Mouse (Mus musculus): ENCODE data around the gene Parp9. TPM values are rescaled to one million over a fixed set of nuclear protein-coding genes. Genes with fewer than 3 reads are reported as not detected.
"Not testable (repeated sequence)": the region's sequence is repeated elsewhere in the genome, so short reads cannot be mapped to it uniquely, and the experiment has no call there.

The Parp9 gene
- total RNA-seq, 1 experiment from 2014 or later = 99.3 TPM

DNA sequence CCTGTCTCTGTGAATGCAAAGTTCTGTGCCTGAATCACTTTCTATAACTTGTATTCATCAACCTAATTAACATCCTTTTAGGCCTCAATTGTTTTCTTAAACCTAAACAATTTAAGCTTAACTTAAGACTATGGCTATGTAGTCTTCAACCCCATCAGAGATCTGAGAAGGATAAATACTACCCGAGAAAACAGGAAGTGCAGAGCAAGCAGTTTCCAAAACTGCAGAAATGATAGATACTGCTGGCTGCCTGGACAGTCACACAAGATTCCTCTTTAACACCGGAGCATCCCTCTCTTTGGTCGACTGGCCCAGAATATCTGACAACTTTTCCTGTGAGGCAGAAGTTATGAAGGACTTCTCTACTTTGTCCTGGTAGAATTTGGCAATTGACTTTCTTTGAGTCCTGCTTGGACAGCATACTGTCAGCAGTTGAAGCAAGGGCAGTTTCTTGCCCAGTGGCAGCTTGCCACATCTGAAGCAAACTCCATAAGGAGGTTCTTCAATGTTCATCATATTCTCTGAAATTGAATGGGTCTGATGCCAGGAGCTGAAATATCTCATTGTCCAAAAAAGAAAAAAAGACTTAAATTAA, 15.9 kb upstream of the Parp9 start:
- no peak for ATAC-seq (ENCODE audit: extremely low read depth, insufficient number of reproducible peaks, low FRiP score, poor library complexity, severe bottlenecking)

DNA sequence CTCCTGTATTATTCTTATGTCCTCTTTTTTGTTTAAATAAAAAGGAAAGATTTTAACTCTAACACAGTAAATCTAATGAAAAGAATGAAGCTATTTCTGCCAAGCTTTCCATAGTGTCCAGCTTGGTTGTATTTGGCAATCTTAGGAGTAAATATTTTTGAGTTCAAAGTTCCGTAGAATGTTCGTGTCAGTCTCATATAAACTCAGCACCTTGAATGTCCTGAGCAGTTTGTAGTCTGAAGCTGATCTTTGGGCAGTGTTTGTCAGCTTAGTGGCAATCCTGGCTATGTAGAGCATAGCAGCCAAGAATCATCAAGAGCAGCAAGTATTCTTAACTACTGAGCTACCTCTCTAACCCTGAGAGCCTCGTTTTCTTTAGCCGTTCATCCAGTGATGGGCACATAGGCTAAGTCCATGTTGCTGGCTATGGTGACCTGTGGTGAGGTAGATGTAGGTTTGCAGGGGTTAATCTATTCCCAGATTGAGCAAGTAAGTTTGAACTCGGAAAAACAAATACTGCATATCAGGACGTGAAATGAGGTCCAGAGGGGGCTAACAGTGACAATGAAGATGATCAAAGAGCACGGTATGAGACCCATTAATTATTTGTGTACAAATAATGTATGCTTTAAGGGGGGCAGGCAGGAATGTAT, 14.6 kb upstream of the Parp9 start:
- no peak for ATAC-seq (ENCODE audit: extremely low read depth, insufficient number of reproducible peaks, low FRiP score, poor library complexity, severe bottlenecking)

DNA sequence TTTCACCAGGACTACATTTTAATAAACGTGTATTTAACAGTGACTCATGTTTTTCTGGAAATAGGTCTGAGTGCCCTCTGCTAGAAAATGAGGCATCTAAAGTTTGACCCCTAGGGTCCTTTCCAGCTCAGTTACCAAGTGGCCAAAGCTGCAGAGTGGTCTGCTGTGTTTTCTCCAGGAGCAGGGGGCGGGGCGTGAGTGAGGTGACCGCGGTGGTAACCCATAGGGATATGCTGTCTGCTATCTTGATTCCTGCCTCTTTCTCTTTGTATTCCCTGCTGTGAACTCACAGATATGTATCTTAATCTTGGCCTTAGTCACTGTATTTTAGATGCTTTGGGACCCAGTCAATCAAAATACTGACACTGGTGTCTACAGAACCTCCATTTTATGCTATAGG, 13.9 kb upstream of the Parp9 start:
- ATAC-seq (ENCODE audit: extremely low read depth, insufficient number of reproducible peaks, low FRiP score, poor library complexity, severe bottlenecking) = no peak

DNA sequence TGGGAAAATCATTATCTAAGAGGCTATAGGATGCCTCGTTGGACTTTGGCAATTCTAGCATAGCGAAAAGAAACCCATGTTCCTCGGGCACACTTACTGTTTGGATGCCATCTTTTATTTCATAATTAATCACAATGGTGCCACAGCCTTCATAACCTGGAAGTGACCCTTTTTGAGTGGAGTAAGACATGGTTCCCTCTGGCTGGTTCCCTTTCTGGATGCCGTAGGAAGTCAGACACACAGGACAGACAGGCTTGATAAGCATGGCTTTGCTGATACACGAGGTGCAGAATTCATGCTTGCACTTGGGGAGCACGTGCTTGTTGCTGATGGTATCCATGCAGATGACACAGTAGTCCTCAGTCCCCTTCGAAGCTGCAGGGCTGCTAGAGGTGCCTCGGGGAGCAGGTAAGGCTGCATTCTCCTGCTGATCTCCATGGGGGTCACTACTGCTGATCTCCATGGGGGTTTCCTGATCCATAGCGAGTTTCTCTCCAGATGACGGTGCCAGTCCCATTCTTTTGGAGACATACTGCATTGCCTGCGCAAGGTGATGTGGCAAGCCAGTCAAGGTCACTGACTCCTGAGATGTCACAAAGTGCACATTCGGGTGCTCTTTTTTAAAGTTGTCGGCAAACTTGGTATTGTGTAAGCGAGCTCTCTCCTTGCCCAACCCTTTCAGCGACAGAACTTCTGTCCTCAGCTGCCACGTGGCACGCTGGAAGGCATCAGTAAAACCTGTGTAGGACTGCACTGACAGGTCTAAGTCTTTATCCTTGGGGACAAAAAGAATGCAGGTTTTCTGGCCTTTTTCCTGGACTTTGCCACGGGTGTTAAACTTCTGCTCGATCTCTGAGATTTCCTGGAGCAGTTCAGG, 5.9 kb upstream of the Parp9 start:
- no peak for ATAC-seq (ENCODE audit: extremely low read depth, insufficient number of reproducible peaks, low FRiP score, poor library complexity, severe bottlenecking)

DNA sequence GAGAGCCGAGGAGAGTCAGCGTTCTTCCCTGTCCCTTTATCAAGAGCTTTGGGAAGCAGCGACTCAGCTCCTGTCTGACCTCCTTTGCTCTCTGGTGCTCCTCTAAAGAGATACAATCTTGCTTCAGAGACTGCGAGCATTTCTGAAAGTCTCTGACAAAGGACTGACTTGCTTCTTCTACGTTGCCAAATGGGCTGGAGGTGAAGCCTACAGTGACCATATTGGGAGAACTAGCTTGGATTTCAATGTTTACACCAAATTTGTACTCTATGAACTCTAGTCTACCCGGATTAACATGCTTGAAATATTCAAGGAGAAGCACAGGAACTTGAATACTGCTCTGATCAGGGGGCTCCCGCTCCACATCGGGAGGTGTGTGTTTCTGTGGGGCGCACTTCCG, 5.1 kb upstream of the Parp9 start:
- ATAC-seq (ENCODE audit: extremely low read depth, insufficient number of reproducible peaks, low FRiP score, poor library complexity, severe bottlenecking) = no peak

DNA sequence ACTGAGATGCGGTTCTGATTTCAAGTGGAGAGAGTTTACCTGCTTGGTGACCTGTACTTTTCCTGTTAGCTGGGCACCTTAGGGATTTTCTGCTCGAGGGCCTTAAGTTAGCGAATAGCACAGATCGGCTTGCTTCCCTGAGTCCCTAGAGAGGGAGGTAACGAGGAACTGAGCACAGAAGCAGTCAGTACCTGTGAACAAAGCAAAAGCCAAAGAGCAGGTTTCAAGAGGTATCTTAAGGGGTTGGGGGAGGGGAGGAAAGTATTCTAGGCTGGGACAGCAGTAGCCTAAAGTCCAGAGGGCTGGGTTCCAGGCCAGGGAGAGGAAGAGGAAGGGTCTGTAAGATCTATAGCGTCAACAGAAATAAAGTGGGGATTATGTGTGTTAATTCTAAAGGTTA, 991 bp downstream of the Parp9 start:
- ATAC-seq (ENCODE audit: extremely low read depth, insufficient number of reproducible peaks, low FRiP score, poor library complexity, severe bottlenecking) = no peak; the same call in 1 of the 2 replicates

DNA sequence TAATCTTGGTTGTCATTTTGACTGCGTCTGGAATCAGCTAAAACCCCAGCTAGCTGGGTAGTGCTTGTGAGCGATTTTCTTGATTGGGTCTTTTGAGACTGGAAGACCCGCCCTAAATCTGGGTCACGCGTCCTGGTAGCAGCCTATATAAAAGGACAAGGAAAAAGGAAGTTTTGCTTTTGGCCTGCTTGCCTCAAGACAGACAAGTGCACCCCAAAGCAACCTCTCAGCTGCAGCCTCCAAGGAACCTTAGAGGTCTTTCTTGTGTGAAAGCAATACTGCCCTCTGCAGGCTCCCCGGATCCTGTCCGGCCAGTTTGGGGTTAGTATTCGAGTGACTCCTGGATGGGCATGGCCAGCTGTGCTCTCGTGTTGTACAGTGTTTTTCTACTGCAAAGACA, 1.4 kb downstream of the Parp9 start:
- peak; percentile 89 for ATAC-seq (ENCODE audit: extremely low read depth, insufficient number of reproducible peaks, low FRiP score, poor library complexity, severe bottlenecking)

DNA sequence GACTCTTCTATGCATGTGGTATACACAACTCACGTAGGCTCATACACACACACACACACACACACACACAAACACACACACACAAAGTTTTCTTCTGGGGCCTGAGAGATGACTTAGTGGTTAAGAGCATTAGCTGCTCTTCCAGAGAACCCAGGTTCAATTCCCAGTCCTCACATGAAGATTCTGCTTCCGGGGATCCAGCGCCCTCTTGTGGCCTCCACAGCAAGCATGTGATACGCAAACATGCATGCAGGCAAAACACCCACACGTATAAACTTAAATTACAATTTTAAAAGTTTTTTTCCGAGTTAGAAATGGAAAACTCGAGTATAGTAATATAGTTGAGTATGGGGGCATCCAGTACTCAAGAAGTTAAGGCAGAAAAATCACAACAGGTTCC, 3.1 kb downstream of the Parp9 start:
- ATAC-seq (ENCODE audit: extremely low read depth, insufficient number of reproducible peaks, low FRiP score, poor library complexity, severe bottlenecking) = no peak

DNA sequence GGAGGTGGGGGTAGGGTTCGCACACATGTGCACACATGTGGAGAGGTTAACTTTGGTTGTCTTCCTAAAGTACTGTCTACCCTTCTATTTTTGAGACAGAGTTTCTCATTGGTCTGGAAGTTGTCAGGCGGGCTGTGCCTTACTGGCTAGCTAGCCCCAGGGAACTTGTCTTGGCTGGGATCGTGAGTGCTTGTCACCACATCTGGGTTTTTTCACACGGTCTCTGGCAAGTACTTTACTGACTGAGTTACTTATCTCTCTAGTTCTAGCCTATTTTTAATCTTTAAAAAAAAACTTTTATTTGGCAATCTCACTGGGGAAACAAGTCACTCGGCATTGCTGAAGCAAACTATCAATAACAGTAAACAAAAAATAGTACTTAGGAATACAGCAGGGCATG, 11.0 kb downstream of the Parp9 start:
- no peak for ATAC-seq (ENCODE audit: extremely low read depth, insufficient number of reproducible peaks, low FRiP score, poor library complexity, severe bottlenecking)

DNA sequence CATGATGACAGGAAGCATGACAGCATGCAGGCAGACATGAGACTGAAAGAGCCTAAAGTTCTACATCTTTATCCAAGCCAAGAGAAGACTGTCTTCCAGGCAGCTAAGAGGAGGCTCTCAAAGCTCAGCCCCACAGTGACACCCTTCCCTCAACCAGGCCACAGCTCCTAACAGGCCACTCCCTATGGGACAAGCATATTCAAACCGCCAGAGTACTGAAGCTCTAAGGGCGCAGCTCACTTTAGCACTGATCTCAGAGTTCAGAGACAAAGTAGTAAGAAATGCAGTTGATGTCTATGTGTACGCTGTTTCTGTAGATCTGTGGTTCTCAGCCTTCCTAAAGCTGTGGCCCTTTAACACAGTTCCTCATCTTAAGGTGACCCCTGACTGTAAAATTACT, 12.9 kb downstream of the Parp9 start:
- ATAC-seq (ENCODE audit: extremely low read depth, insufficient number of reproducible peaks, low FRiP score, poor library complexity, severe bottlenecking) = no peak

DNA sequence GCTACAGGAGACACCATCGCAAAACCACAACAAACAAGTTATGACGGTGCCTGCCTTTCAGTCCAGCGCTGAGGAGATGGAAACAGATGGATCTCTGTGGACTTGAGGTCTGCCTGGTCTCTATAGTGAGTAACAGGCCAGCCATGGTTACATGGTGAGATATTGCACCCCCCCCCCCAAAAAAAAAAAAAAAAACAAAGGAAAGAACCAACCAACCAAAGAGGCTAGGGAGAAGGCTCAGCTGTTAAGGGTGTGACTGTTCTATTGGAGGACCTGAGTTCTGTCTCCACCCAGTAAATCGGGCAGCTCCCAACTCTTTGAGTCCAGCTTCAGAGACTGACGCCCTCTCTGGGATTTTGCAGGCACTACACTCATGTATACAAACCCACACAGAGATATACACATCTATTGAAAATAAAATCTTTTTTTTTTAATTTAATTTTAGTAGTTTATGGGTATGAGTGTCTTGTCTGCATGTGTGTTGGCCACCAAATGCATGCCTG, 14.4 kb downstream of the Parp9 start:
- ATAC-seq (ENCODE audit: extremely low read depth, insufficient number of reproducible peaks, low FRiP score, poor library complexity, severe bottlenecking) = no peak

DNA sequence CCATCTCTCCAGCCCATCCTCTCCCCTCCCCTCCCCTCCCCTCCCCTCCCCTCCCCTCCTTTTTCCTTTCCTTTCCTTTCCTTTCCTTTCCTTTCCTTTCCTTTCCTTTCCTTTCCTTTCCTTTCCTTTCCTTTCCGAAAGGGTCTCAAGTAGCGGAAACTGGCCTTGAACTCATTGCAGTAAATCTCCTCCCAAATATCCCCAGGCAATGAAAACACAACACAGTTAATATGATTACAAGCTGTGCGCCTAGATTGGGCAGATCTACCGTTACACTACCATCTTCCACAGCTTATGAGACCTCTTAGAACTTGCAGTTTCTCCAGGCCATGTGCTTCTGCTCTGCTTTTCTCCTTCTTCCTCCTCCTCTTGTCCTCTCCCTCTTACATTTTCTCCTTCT, 27.7 kb downstream of the Parp9 start:
- ATAC-seq (ENCODE audit: extremely low read depth, insufficient number of reproducible peaks, low FRiP score, poor library complexity, severe bottlenecking) = not testable (repeated sequence)

DNA sequence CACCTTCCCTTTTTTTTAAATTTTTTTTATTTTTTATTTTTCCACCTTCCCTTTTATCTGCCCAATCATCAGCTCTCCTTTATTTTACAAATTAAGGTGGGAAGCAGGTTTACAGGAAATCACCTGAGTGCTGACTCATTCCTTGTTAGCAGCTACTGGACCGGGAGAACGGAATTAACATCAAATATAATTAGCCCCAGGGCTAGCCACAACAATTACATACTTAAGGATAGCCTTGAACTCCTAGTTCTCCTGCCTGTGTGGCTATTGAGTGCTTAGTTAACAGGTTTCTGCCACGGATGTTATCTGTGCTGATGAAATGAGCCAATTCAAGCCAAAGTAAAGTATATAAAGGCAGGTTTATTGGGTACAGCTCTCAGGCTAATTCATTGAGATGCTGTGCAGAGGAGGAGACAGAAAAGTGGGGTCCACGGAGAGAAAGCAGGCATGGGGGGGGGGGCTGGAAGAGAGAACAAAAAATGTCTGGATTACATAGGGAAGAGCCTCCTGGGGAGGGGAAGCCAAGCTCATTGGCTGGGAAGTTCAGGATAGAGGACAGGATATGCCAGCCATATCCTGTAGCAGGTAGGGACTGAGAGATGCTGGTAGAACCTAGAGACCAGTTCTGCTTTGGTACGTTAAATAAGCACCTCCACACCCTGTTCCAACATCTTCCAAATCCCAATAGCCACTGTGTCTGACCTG, 28.3 kb downstream of the Parp9 start:
- ATAC-seq (ENCODE audit: extremely low read depth, insufficient number of reproducible peaks, low FRiP score, poor library complexity, severe bottlenecking) = no peak

DNA sequence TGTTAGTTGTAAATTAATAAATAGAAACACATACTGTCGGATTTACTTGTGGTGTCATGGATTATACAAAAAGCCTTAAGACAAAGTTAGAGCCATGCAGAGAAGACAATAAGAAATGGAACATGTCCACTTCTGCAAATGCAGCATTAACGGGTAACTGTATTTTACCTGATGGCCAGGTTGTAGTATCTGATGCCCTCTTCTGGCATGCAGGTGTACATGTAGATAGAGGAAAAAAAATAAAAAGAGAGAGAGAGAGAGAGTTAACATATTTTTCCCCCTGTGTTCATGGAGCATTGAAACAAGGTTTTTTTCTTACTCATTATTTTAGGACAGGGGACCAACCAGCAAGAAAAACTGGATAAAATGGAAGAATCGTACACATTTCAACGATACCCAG, 29.0 kb downstream of the Parp9 start:
- ATAC-seq (ENCODE audit: extremely low read depth, insufficient number of reproducible peaks, low FRiP score, poor library complexity, severe bottlenecking) = no peak

DNA sequence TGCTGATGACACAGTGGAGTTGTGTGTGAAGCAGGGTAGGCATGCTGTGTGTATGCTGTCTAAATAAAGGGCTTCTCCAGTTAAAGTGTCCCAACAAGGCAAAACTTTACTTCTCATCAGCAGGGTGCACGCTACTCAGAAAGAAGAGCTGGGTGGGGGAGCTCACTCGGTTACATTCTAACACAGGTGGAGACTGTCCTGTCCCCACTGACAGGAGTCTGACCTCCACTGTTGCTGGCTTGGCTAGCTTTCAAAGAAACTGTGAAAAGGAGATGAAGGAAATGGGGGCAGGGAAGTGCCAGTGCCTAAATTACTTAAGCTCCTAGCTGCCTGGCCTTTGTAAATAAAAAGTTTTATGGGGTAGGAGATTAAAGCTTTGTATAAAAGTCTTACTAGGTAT, 29.9 kb downstream of the Parp9 start:
- ATAC-seq (ENCODE audit: extremely low read depth, insufficient number of reproducible peaks, low FRiP score, poor library complexity, severe bottlenecking) = no peak

DNA sequence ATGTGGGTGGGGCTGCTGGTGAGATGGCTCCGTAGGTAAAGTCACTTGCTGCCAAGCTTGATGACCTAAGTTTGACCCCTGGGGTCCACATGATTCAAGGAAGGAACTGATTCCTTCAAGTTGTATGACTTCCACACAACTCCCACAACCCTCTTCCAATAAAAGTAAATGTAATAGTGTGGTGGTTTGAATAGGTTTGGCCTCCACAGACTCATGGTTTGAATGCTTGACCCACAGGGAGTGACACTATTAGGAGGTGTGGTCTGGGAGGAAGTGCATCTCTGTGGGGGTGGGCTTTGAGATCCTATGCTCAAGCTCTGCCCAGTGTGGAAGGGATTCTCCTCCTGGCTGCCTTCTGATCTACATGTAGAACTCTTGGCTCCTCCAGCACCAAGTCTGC, 35.8 kb downstream of the Parp9 start:
- ATAC-seq (ENCODE audit: extremely low read depth, insufficient number of reproducible peaks, low FRiP score, poor library complexity, severe bottlenecking) = no peak

DNA sequence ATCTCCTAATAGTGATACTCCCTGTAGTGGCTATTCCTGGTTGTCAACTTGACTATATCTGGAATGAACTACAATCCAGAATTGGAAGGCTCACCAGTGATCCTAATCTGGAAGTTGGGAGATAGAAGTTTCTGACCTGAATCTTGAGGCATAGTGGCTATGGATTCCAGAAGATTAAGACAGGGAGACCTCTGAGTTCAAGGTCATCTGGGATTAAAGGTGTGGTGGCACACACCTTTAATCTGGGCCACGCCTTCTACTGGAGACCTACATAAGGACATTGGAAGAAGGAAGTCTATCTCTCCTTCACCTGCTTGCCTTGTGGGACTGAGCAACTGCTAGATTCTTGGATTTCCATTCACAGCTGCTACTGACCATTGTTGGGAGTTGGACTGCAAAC, 40.2 kb downstream of the Parp9 start, which contains the start of gene Kpna1:
Gene Kpna1, plus strand, starts transcription at position 301 of the 400 bp plus-strand sequence.
- ATAC-seq (ENCODE audit: extremely low read depth, insufficient number of reproducible peaks, low FRiP score, poor library complexity, severe bottlenecking) = not testable (repeated sequence)

DNA sequence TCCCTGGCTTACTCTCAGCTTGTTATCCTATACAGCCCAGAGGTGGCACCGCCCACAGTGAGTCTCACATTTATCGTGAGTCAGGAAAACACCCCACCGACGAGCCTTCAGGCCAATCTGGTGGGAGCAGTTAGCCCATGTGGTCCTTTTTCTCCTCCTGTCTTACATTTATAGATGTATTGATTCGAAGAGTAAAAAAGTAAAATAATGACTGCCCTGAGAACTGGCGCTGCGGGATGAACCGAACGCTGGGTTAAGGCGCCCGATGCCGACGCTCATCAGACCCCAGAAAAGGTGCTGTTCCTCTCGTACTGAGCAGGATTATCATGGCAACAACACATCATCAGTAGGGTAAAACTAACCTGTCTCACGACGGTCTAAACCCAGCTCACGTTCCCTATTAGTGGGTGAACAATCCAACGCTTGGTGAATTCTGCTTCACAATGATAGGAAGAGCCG, 43.1 kb downstream of the Parp9 start:
- ATAC-seq (ENCODE audit: extremely low read depth, insufficient number of reproducible peaks, low FRiP score, poor library complexity, severe bottlenecking) = peak; percentile 72

DNA sequence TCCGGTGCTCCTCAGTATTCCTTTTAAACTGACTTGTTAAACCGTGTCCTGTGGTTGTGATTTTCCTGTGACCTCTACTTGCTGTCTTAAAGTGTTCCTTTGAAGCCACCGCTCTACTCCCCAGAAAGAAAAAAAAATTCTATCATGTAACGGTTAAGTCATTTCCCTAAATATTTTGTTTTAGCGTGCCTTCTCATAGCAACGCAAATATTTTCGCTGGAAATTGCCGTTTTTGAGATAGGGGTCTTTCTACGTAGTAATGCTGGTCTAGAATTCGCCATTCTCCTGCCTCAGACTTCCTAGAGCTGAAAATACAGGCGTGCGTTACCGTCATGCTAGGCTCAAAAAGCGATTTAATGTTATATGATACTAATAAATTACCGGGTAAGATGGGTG, 44.2 kb downstream of the Parp9 start:
- no peak for ATAC-seq (ENCODE audit: extremely low read depth, insufficient number of reproducible peaks, low FRiP score, poor library complexity, severe bottlenecking)

Data from neutrophil, adult 5-6 weeks (primary cell).